Mouse (Mus musculus): ENCODE measurements around the gene Stra8.
A peak's percentile ranks its signal among the peaks of the same experiment; 100 is the strongest.

The Stra8 gene

GRCm38 (mm10) chr6:34946486-34947079, 26.6 kb downstream of the Stra8 start:
- DNase-seq: no peak

- DNase-seq: no peak
Measured at GRCm38 (mm10) chr6:34948461-34948860, 28.5 kb downstream of the Stra8 start.

- no peak for DNase-seq
Measured at GRCm38 (mm10) chr6:34951518-34951917, 31.6 kb downstream of the Stra8 start.

GRCm38 (mm10) chr6:34951956-34952667, 32.1 kb downstream of the Stra8 start:
- DNase-seq: no peak

GRCm38 (mm10) chr6:34954926-34955861, 35.2 kb downstream of the Stra8 start:
- peak; percentile 73 for DNase-seq

GRCm38 (mm10) chr6:34955862-34956241, 35.9 kb downstream of the Stra8 start:
- no peak for DNase-seq

- DNase-seq: no peak
Measured at GRCm38 (mm10) chr6:34959131-34959530, 39.2 kb downstream of the Stra8 start.

GRCm38 (mm10) chr6:34964550-34964949, 44.6 kb downstream of the Stra8 start:
- DNase-seq: no peak

- no peak for DNase-seq
Measured at GRCm38 (mm10) chr6:34965819-34966539, 46.0 kb downstream of the Stra8 start.

GRCm38 (mm10) chr6:34971181-34971580, 51.2 kb downstream of the Stra8 start:
- peak; percentile 58 for DNase-seq

- DNase-seq: no peak
Measured at GRCm38 (mm10) chr6:34979291-34979690, 59.3 kb downstream of the Stra8 start.

GRCm38 (mm10) chr6:34980661-34981060, 60.7 kb downstream of the Stra8 start:
- no peak for DNase-seq

GRCm38 (mm10) chr6:34987085-34987645, 67.2 kb downstream of the Stra8 start:
- DNase-seq: no peak

GRCm38 (mm10) chr6:34988081-34988761, 68.3 kb downstream of the Stra8 start, which contains the start of gene Slc23a4:
Slc23a4 (minus strand) TSS chr6:34988404.
- peak; percentile 61 for DNase-seq
